In the genomic region with DNA sequence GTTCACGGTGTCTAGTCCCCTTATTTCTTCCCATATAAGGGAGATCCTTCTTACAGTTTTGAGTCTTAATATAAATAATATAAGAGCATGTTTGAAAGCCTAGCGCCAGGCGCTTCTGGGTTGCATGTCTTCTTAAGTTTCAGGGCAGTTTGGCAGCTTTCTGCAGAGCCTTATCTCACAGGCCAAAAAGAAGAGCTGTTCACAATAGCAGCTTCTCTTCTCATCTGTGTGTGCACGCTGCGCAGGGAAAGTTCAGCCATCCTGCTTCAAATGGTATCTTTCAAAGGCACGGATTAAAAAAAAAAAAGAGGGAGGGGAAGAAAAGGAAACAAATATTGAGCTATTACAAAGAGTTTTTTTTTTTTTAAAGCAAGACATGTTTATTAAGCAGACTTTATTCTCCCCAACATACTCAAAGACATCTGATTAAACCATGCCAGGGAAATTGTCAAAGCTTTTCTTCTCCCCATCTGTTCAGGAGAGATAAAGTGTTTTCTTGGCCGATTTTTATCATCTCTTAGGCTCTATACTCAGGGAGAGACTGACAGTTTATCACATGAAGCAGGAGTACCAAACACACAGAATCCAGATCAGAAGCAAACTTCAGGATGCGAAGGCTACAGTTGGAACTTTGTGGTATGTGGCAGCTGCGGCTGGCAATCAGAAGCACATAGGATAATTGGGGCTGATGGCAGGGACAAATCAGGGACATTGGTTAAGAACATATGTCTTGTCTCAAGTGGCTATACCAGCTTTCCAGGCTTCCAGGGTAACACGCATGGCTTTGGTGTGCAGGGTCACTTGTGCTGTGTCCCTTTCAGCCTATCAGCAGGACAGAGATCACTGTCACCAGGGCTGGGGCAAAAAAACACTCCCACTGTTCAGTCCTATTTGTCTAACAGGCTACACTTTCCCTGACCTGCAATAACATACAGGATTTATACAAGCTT, we compare ENCODE assay signal across 21 mouse cellular contexts.
DNase-seq lines count a peak whose midpoint lies in the region; ATAC-seq lines count a peak whose summit lies in the region.
"Had no signal": no experiment of that assay in that cellular context is flagged by ENCODE, and none has a peak within 500 bp of the region (broad histone marks: within the 10 kb centered on the region; RNA-seq: fewer than 3 reads in every experiment).

No protein-coding gene starts in this region.

- H3K36me3 ChIP-seq in forebrain, embryonic 11.5 days (ENCODE audit: control insufficient read depth, insufficient read depth, low read length), result no peaks in the 10 kb centered on the region
- H3K36me3 ChIP-seq in forebrain, embryonic 13.5 days (ENCODE audit: poor library complexity, severe bottlenecking), result no peaks in the 10 kb centered on the region
- H3K36me3 ChIP-seq in midbrain, embryonic 13.5 days, result no peaks in the 10 kb centered on the region
- H3K36me3 ChIP-seq in midbrain, embryonic 16.5 days (ENCODE audit: control insufficient read depth, insufficient read depth, low read length), result no peaks in the 10 kb centered on the region
- H3K36me3 ChIP-seq: heart, embryonic 12.5 days; liver, embryonic 12.5 days; lung, embryonic 15.5 days; neural tube, embryonic 12.5 days had no signal

- H3K27ac ChIP-seq in forebrain, embryonic 11.5 days (ENCODE audit: low read depth, low read length), result no peak overlapping the region
- H3K27ac ChIP-seq in forebrain, embryonic 13.5 days, result no peak overlapping the region
- H3K27ac ChIP-seq in midbrain, embryonic 13.5 days, result no peak overlapping the region
- no peak overlapping the region for H3K27ac ChIP-seq in midbrain, embryonic 16.5 days (ENCODE audit: low read length)
- H3K27ac ChIP-seq: hindbrain, embryonic 14.5 days; kidney, postnatal 0 days; liver, embryonic 12.5 days; lung, embryonic 15.5 days; macrophage; neural tube, embryonic 12.5 days had no signal

- peak; percentile 60 for ATAC-seq in forebrain, embryonic 11.5 days (replicated peaks; ENCODE audit: low FRiP score)
- ATAC-seq in forebrain, embryonic 13.5 days, result no peak
- peak; percentile 63 for ATAC-seq in midbrain, embryonic 13.5 days
- ATAC-seq in midbrain, embryonic 16.5 days, result no peak; the same call in 1 of the 2 replicates
- ATAC-seq in megakaryocyte-erythroid progenitor cell, adult 5-6 weeks (replicated peaks; ENCODE audit: low FRiP score, low TSS enrichment, poor library complexity, severe bottlenecking), result peak; percentile 93
- ATAC-seq: CD4-positive, CD25-positive, alpha-beta regulatory T cell, adult 4 months; forebrain, postnatal 0 days; liver, embryonic 12.5 days had no signal

- 69% methylated on average over 10 of the region's 10 CpGs for WGBS in forebrain, embryonic 11.5 days
- WGBS in forebrain, embryonic 13.5 days, result 59% methylated on average over 10 of the region's 10 CpGs
- 49% methylated on average over 10 of the region's 10 CpGs for WGBS in midbrain, embryonic 13.5 days
- 40% methylated on average over 10 of the region's 10 CpGs for WGBS in midbrain, embryonic 16.5 days

- H3K4me3 ChIP-seq in forebrain, embryonic 11.5 days (ENCODE audit: low read depth, low read length), result no peak overlapping the region
- H3K4me3 ChIP-seq in forebrain, embryonic 13.5 days, result no peak overlapping the region
- H3K4me3 ChIP-seq in midbrain, embryonic 13.5 days (replicated peaks), result no peak overlapping the region
- H3K4me3 ChIP-seq in midbrain, embryonic 16.5 days (ENCODE audit: low read depth, low read length), result no peak overlapping the region
- H3K4me3 ChIP-seq: erythroblast, embryonic 14.5 days; heart, embryonic 12.5 days; liver, embryonic 12.5 days; lung, embryonic 15.5 days; neural tube, embryonic 12.5 days had no signal

- H3K9ac ChIP-seq in forebrain, embryonic 11.5 days (ENCODE audit: low read length), result no peak overlapping the region
- H3K9ac ChIP-seq in forebrain, embryonic 13.5 days, result no peak overlapping the region
- H3K9ac ChIP-seq in midbrain, embryonic 13.5 days (replicated peaks), result no peak overlapping the region
- no peak overlapping the region for H3K9ac ChIP-seq in midbrain, embryonic 16.5 days (ENCODE audit: low read depth, low read length)
- H3K9ac ChIP-seq: forebrain, postnatal 0 days; heart, embryonic 12.5 days; hindbrain, embryonic 14.5 days; liver, embryonic 12.5 days; lung, embryonic 15.5 days; neural tube, embryonic 12.5 days had no signal

- H3K27me3 ChIP-seq in forebrain, embryonic 11.5 days (ENCODE audit: control insufficient read depth, insufficient read depth, low read length), result no peaks in the 10 kb centered on the region
- no peaks in the 10 kb centered on the region for H3K27me3 ChIP-seq in forebrain, embryonic 13.5 days
- H3K27me3 ChIP-seq in midbrain, embryonic 13.5 days, result no peaks in the 10 kb centered on the region
- no peaks in the 10 kb centered on the region for H3K27me3 ChIP-seq in midbrain, embryonic 16.5 days (ENCODE audit: control insufficient read depth, insufficient read depth, low read depth, low read length)
- H3K27me3 ChIP-seq: heart, embryonic 12.5 days; liver, embryonic 12.5 days; lung, embryonic 15.5 days; neural tube, embryonic 12.5 days had no signal

- no peak overlapping the region for H3K4me2 ChIP-seq in forebrain, embryonic 11.5 days (ENCODE audit: low read depth, low read length, severe bottlenecking)
- H3K4me2 ChIP-seq in forebrain, embryonic 13.5 days, result no peak overlapping the region
- H3K4me2 ChIP-seq in midbrain, embryonic 13.5 days (replicated peaks), result no peak overlapping the region
- no peak overlapping the region for H3K4me2 ChIP-seq in midbrain, embryonic 16.5 days (ENCODE audit: low read length)
- H3K4me2 ChIP-seq: heart, embryonic 12.5 days; hindbrain, embryonic 14.5 days; liver, embryonic 12.5 days; lung, embryonic 15.5 days; neural tube, embryonic 12.5 days had no signal

- H3K4me1 ChIP-seq in forebrain, embryonic 11.5 days (replicated peaks; ENCODE audit: control insufficient read depth, insufficient read depth, low read length), result no peaks in the 10 kb centered on the region; the same call in 1 of the 2 replicates
- no peaks in the 10 kb centered on the region for H3K4me1 ChIP-seq in forebrain, embryonic 13.5 days
- H3K4me1 ChIP-seq in midbrain, embryonic 13.5 days (replicated peaks), result peaks cover 12% of the 10 kb centered on the region; the same call in 1 of the 2 replicates
- H3K4me1 ChIP-seq in midbrain, embryonic 16.5 days (ENCODE audit: control insufficient read depth, insufficient read depth, low read length), result no peaks in the 10 kb centered on the region; the same call in 1 of the 2 replicates
- H3K4me1 ChIP-seq: heart, embryonic 12.5 days; liver, embryonic 12.5 days; lung, embryonic 15.5 days; neural tube, embryonic 12.5 days had no signal

- DNase-seq in forebrain, embryonic 11.5 days (ENCODE audit: low spot score), result no peak
- no peak for DNase-seq in heart, adult 11 months
- DNase-seq in thymus, adult 18-20 months, result no peak
- DNase-seq: adrenal gland, postnatal 25 days; cerebellum, adult 2 months; forebrain, postnatal 0 days; heart, postnatal 14 days; kidney, adult 11 months had no signal

- no peaks in the 10 kb centered on the region for H3K9me3 ChIP-seq in forebrain, embryonic 11.5 days (ENCODE audit: control insufficient read depth, low read length)
- no peaks in the 10 kb centered on the region for H3K9me3 ChIP-seq in forebrain, embryonic 13.5 days (replicated peaks)
- H3K9me3 ChIP-seq in midbrain, embryonic 13.5 days, result no peaks in the 10 kb centered on the region
- no peaks in the 10 kb centered on the region for H3K9me3 ChIP-seq in midbrain, embryonic 16.5 days (replicated peaks; ENCODE audit: control insufficient read depth, low read length, poor library complexity, severe bottlenecking)
- H3K9me3 ChIP-seq: heart, embryonic 12.5 days; liver, embryonic 12.5 days; lung, embryonic 15.5 days; neural tube, embryonic 12.5 days had no signal

Comparison
In these comparisons a context has a peak if more than half of its experiments do, and no peak if none do; other contexts are left out.
1. ATAC-seq: peak in forebrain, embryonic 11.5 days (single experiment), midbrain, embryonic 13.5 days (single experiment) and megakaryocyte-erythroid progenitor cell, adult 5-6 weeks (single experiment); none in forebrain, embryonic 13.5 days (single experiment) and midbrain, embryonic 16.5 days (single experiment).